Mouse (Mus musculus): ENCODE results near the gene Ugt1a2.

Ugt1a2 gene

GRCm38 (mm10) chr1:88233421-88234247 is 33.2 kb downstream of the Ugt1a2 start:
- in situ Hi-C loops (cut with MboI, MseI), result no loop called here

GRCm38 (mm10) chr1:88234248-88234610 is 33.8 kb downstream of the Ugt1a2 start:
- in situ Hi-C loops (cut with MboI, MseI), result no loop called here

- in situ Hi-C loops (cut with MboI, MseI), result no loop called here
These were observed 34.2 kb downstream of the Ugt1a2 start for GRCm38 (mm10) chr1:88234646-88235045.

- in situ Hi-C loops (cut with MboI, MseI), result no loop called here
These were observed 34.9 kb downstream of the Ugt1a2 start for GRCm38 (mm10) chr1:88235046-88235893.

- in situ Hi-C loops (cut with MboI, MseI), result no loop called here
These were observed 35.6 kb downstream of the Ugt1a2 start for GRCm38 (mm10) chr1:88235894-88236415.

- in situ Hi-C loops (cut with MboI, MseI), result no loop called here
These were observed 36.9 kb downstream of the Ugt1a2 start for GRCm38 (mm10) chr1:88237311-88237710.

- in situ Hi-C loops (cut with MboI, MseI), result no loop called here
These were observed 38.4 kb downstream of the Ugt1a2 start for GRCm38 (mm10) chr1:88238771-88239170.

GRCm38 (mm10) chr1:88240072-88240471 is 39.7 kb downstream of the Ugt1a2 start:
- in situ Hi-C loops (cut with MboI, MseI), result no loop called here

GRCm38 (mm10) chr1:88240579-88240978 is 40.2 kb downstream of the Ugt1a2 start:
- in situ Hi-C loops (cut with MboI, MseI), result no loop called here

- in situ Hi-C loops (cut with MboI, MseI), result no loop called here
These were observed 43.5 kb downstream of the Ugt1a2 start for GRCm38 (mm10) chr1:88243861-88244260.

GRCm38 (mm10) chr1:88245881-88246280 is 45.5 kb downstream of the Ugt1a2 start:
- in situ Hi-C loops (cut with MboI, MseI), result no loop called here

- in situ Hi-C loops (cut with MboI, MseI), result no loop called here
These were observed 46.0 kb downstream of the Ugt1a2 start for GRCm38 (mm10) chr1:88246386-88246785.

GRCm38 (mm10) chr1:88247660-88248059 is 47.3 kb downstream of the Ugt1a2 start:
- in situ Hi-C loops (cut with MboI, MseI), result no loop called here

- in situ Hi-C loops (cut with MboI, MseI), result no loop called here
These were observed 48.3 kb downstream of the Ugt1a2 start for GRCm38 (mm10) chr1:88248658-88249057.

- in situ Hi-C loops (cut with MboI, MseI), result no loop called here
These were observed 49.2 kb downstream of the Ugt1a2 start for GRCm38 (mm10) chr1:88249596-88249995.

- in situ Hi-C loops (cut with MboI, MseI), result no loop called here
These were observed 49.6 kb downstream of the Ugt1a2 start for GRCm38 (mm10) chr1:88250023-88250422.

- in situ Hi-C loops (cut with MboI, MseI), result no loop called here
These were observed 52.7 kb downstream of the Ugt1a2 start for GRCm38 (mm10) chr1:88253106-88253505.

GRCm38 (mm10) chr1:88253540-88253939 is 53.1 kb downstream of the Ugt1a2 start:
- in situ Hi-C loops (cut with MboI, MseI), result no loop called here

GRCm38 (mm10) chr1:88254793-88255465 is 54.5 kb downstream of the Ugt1a2 start:
- in situ Hi-C loops (cut with MboI, MseI), result no loop called here

- in situ Hi-C loops (cut with MboI, MseI), result no loop called here
These were observed 55.1 kb downstream of the Ugt1a2 start for GRCm38 (mm10) chr1:88255466-88255857.

GRCm38 (mm10) chr1:88255989-88256754 is 55.8 kb downstream of the Ugt1a2 start:
- in situ Hi-C loops (cut with MboI, MseI), result no loop called here

Data from T-helper 2 cell (primary cell).